Mouse (Mus musculus): ENCODE measurements around the gene Tekt3. TPM values are rescaled to one million over a fixed set of nuclear protein-coding genes. Genes with fewer than 3 reads are reported as not detected.

Tekt3 gene
- polyA plus RNA-seq, 1 experiment = not detected

DNA sequence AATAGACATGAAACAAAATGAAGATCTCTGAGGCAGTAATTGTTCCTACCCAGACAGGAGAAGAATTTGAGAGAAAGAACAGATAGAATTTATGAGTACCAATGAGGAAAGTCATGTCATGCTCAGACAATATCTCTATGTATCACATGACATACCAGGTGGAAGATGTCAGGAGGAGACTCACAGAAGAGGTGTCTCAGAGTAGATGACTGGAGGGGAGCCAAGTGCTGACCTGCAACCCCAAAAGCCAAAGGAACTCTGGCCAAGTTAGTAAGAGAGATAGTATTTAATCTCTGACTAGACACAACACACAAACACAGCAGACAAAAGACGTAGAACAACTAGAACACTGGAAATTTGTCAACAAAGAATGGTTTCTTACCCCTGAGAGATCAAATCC is 55.8 kb downstream of the Tekt3 start:
- Histone ChIP-seq H3K36me3 (replicated peaks; ENCODE audit: low read length) (no peaks in the 10 kb centered on the region), H3K4me3 (replicated peaks) (no peak overlapping the region), H3K4me1 (peaks cover 8% of the 10 kb centered on the region), H3K9me3 (peaks cover 11% of the 10 kb centered on the region), H3K27me3 (replicated peaks) (peaks cover 2% of the 10 kb centered on the region)
- TF ChIP-seq FLI1 (IDR thresholded peaks at IDR 0.05; ENCODE audit: low read length) (no peak), GATA1 (IDR thresholded peaks at IDR 0.05; ENCODE audit: borderline replicate concordance, low read length) (no peak)

DNA sequence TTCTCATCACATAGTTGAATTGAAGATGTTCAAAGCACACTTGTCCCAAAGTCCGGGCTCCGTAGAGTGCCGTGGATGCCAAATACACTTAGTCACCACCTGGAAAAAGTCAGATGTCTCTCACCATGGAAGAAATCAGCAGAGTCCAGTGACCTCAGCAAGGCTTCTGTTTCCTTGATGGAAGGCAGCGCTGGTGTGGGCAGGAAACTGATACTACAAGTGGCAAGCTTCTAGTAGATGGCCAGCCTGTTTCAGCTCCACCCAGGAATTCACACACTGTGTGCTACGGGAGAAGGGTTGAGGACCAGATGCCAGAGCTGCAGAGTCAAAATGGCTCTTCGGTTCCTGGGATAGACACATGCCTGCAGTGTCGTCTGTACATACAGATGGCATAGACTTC is 58.3 kb downstream of the Tekt3 start:
- Histone ChIP-seq H3K36me3 (replicated peaks; ENCODE audit: low read length) (no peaks in the 10 kb centered on the region), H3K4me1 (peaks cover 8% of the 10 kb centered on the region), H3K9me3 (peaks cover 11% of the 10 kb centered on the region), H3K4me3 (replicated peaks) (peak overlapping the region; percentile 24), H3K27me3 (replicated peaks) (peaks cover 9% of the 10 kb centered on the region)
- no peak for TF ChIP-seq GATA1 (IDR thresholded peaks at IDR 0.05; ENCODE audit: borderline replicate concordance, low read length)
- TF ChIP-seq FLI1 (IDR thresholded peaks at IDR 0.05; ENCODE audit: low read length) = no peak

DNA sequence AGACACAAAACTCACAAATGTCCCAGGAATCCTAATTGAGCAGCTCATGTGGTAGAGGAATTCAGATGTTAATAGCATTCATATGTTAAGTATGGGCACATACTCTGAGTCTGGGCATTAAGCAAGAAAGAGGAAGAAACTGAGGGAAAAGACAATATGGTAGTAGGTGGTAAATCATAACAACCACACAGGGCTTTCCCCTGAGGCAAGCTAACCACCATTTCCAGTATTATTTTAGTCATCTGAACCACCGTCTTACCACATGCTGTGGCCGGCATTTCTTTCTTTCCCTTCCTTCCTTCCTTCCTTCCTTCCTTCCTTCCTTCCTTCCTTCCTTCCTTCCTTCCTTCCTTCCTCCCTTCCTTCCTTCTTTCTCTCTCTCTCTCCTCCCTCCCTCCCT is 60.8 kb downstream of the Tekt3 start:
- no peaks in the 10 kb centered on the region for H3K36me3 ChIP-seq (replicated peaks; ENCODE audit: low read length)
- peaks cover 16% of the 10 kb centered on the region for H3K27me3 ChIP-seq (replicated peaks)
- peaks cover 8% of the 10 kb centered on the region for H3K4me1 ChIP-seq
- 0 out of 2 replicates have a peak, but pooled peaks cover 8% of the 10 kb centered on the region for H3K9me3 ChIP-seq
- TF ChIP-seq FLI1 (IDR thresholded peaks at IDR 0.05; ENCODE audit: low read length) (no peak), GATA1 (IDR thresholded peaks at IDR 0.05; ENCODE audit: borderline replicate concordance, low read length) (no peak)
- H3K4me3 ChIP-seq (replicated peaks) = no peak overlapping the region

DNA sequence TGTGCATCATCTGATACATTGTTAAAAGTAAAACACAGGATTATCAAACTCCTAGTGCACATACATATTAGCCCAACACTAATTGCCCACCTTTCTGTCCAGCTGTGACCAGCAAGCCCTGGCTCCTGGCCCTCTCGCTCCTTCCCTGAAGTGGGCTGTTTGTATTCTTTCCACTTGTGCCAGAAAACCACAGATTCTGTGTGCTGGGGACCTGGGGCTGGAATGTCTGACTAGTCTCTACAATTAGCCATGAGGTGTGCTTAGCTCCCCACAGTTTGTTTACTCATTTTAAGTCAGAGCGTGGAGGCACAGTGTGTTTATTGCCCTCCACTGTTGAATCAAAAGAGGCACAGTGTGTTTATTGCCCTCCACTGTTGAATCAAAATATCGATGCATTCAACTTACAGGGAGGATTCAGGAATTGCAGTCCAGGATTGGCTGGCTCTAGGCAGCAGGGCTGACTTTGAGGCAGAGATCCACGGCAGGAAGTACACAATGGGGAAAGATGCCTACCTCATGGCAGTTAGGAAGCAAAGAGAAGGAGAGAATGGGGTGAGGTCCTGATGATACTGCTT is 61.4 kb downstream of the Tekt3 start:
- H3K36me3 ChIP-seq (replicated peaks; ENCODE audit: low read length) = no peaks in the 10 kb centered on the region
- H3K9me3 ChIP-seq = 0 out of 2 replicates have a peak, but pooled peaks cover 4% of the 10 kb centered on the region
- peaks cover 18% of the 10 kb centered on the region for H3K27me3 ChIP-seq (replicated peaks)
- TF ChIP-seq GATA1 (IDR thresholded peaks at IDR 0.05; ENCODE audit: borderline replicate concordance, low read length) (no peak), FLI1 (IDR thresholded peaks at IDR 0.05; ENCODE audit: low read length) (no peak)
- H3K4me3 ChIP-seq (replicated peaks) = no peak overlapping the region
- H3K4me1 ChIP-seq = peaks cover 8% of the 10 kb centered on the region

DNA sequence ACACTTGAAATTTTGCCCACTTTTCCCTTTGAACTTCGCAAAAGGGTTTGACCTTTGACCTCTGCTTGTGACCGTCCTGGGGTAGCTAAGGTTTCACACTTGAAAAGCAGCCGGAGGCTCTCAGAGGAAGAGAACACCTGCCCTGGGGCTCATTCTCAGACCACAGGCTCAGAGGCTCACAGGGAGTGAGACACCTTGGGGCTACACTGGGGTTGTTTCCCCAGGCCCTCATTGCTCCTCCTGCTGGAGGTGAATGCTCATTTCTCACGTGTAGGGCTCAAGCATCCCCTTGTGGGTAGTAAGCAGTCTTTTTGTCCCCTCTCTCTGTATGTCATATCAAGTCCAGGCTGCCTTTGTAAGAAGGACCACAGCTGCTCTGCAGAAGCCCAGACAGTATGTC is 62.9 kb downstream of the Tekt3 start:
- TF ChIP-seq GATA1 (IDR thresholded peaks at IDR 0.05; ENCODE audit: borderline replicate concordance, low read length) = no peak
- TF ChIP-seq FLI1 (IDR thresholded peaks at IDR 0.05; ENCODE audit: low read length) = no peak
- Histone ChIP-seq H3K4me1 (peaks cover 8% of the 10 kb centered on the region), H3K9me3 (no peaks in the 10 kb centered on the region), H3K36me3 (replicated peaks; ENCODE audit: low read length) (no peaks in the 10 kb centered on the region), H3K4me3 (replicated peaks) (no peak overlapping the region), H3K27me3 (replicated peaks) (peaks cover 31% of the 10 kb centered on the region)

DNA sequence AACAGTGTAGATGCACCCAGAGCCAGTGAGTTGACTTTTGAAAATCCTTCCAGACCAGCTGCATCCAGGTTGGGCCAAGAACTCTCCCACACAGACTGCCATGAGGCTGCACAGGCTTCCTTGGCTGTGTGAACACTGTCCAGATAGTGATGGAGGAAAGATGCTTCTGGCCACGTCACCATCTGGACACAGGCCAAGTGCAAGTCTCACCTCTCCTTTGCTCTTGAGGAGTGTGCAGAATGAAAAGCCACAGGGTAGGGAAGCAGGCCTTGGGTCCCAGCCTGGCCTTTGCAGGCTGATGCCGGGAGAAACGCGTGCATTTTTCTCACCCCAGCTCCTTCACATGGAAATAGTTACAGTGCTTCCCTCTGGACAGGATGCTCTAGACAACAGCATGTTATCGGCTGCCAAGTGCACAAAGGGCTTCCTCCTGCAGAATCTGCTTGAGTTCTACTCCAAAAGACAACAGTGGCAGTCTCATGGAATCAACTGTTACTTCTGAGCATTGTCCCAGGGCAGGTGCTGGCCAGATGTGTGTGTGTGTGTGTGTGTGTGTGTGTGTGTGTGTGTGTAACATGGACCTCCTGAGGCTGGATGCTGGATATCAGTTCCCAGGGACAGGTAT is 64.5 kb downstream of the Tekt3 start:
- Histone ChIP-seq H3K27me3 (replicated peaks) (peaks cover 47% of the 10 kb centered on the region), H3K36me3 (replicated peaks; ENCODE audit: low read length) (no peaks in the 10 kb centered on the region), H3K9me3 (no peaks in the 10 kb centered on the region)

DNA sequence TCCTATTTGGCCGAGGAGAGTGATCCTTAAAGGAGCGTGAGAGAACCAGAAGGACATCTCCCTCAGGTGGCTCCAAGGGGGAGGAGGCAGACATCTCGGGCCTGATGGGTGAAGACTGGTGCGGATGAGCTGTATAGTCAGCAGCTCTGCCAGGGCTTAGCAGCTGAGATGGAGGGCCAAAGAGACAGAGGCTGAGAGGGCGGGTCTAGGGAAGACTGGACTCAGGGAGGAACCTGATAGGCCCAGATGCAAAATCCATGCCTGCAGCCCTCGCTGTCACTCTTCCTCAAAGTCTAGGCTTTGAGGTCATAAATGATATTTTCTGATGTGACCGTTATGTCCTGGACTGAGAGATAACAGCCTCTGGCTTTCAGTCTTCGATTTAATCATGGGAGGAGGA is 65.5 kb downstream of the Tekt3 start:
- H3K36me3 ChIP-seq (replicated peaks; ENCODE audit: low read length) = no peaks in the 10 kb centered on the region
- no peak overlapping the region for H3K4me3 ChIP-seq (replicated peaks)
- H3K4me1 ChIP-seq = no peaks in the 10 kb centered on the region; the same call in 1 of the 2 replicates
- peaks cover 57% of the 10 kb centered on the region for H3K27me3 ChIP-seq (replicated peaks)
- no peak for TF ChIP-seq GATA1 (IDR thresholded peaks at IDR 0.05; ENCODE audit: borderline replicate concordance, low read length)
- no peaks in the 10 kb centered on the region for H3K9me3 ChIP-seq

More for the DNA sequence above, 64.5 kb downstream of the Tekt3 start:
- Histone ChIP-seq H3K4me3 (replicated peaks) (no peak overlapping the region), H3K4me1 (no peaks in the 10 kb centered on the region; the same call in 1 of the 2 replicates)
- no peak for TF ChIP-seq FLI1 (IDR thresholded peaks at IDR 0.05; ENCODE audit: low read length)
- no peak for TF ChIP-seq GATA1 (IDR thresholded peaks at IDR 0.05; ENCODE audit: borderline replicate concordance, low read length)

DNA sequence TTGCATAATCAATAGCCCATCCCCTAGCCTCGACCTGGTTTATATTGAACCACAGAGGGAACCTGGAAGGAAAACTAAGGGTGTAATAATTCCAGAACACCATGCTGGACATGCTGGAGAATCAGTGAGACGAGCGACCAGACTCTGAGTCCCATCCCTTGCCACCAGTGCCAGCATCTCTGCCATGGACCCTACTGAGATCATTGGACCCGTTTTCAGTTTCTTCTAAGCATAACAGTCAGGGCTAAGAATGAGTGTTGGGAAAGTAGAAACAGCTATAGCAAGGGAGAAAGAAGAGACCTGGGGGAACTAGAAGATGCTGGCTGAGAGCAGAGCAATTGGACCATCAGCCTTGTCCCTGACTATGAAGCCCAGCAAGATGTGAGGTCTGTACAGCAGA is 66.1 kb downstream of the Tekt3 start:
- no peak overlapping the region for H3K4me3 ChIP-seq (replicated peaks)
- TF ChIP-seq FLI1 (IDR thresholded peaks at IDR 0.05; ENCODE audit: low read length) = no peak
- TF ChIP-seq GATA1 (IDR thresholded peaks at IDR 0.05; ENCODE audit: borderline replicate concordance, low read length) = no peak
- H3K27me3 ChIP-seq (replicated peaks) = peaks cover 63% of the 10 kb centered on the region

DNA sequence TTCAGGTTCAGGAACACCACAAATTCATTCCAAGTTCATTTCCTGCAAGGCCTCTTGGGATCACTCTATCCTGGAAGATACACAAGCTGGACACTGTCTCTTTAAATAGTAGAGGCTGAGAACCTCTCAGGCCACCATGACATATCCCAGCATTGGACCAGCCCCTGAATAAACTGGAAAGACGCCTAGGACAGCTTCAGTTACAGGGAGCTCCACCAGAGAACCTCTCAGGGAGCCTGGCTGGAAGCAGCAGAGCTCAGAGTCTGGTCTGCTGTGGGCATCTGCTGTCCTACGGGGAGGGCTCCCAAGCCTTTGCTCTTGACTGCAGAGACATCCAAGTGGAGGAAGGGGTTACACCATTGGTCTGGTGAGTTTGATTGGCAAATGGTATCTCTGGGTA is 67.3 kb downstream of the Tekt3 start, which contains the start of gene Pmp22:
Gene Pmp22 (plus strand): TSS at position 199 of the 400 bp plus-strand sequence.
- peaks cover 7% of the 10 kb centered on the region for H3K4me1 ChIP-seq
- no peak within 1 kb of the TSS for H3K4me3 ChIP-seq (replicated peaks)
- no peaks in the 10 kb centered on the region for H3K36me3 ChIP-seq (replicated peaks; ENCODE audit: low read length)
- TF ChIP-seq FLI1 (IDR thresholded peaks at IDR 0.05; ENCODE audit: low read length) (no peak), GATA1 (IDR thresholded peaks at IDR 0.05; ENCODE audit: borderline replicate concordance, low read length) (no peak)
- peaks cover 72% of the 10 kb centered on the region for H3K27me3 ChIP-seq (replicated peaks)
- H3K9me3 ChIP-seq = no peaks in the 10 kb centered on the region

More for the DNA sequence above, 66.1 kb downstream of the Tekt3 start:
- no peaks in the 10 kb centered on the region for H3K36me3 ChIP-seq (replicated peaks; ENCODE audit: low read length)
- no peaks in the 10 kb centered on the region; the same call in 1 of the 2 replicates for H3K4me1 ChIP-seq
- H3K9me3 ChIP-seq = no peaks in the 10 kb centered on the region

DNA sequence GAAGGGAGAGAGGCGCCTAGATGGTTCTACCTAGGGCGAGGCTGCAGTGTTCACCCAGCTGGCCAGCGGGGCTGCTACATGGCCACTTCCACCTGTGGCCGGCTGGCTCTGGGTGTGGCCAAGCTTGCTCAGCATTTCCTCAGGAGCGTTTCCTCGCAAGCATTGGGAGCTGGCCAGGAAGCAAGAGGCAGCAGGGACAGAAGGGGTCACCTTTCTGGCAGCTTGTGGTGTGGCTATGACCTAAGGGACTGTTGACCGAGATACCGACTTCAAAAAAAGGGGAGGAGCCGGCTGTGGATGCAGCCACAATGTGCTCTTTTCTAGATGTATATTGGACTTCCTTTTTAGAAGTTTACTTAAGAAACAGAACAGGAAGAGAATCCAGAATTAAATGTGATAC is 67.9 kb downstream of the Tekt3 start:
- TF ChIP-seq GATA1 (IDR thresholded peaks at IDR 0.05; ENCODE audit: borderline replicate concordance, low read length) (no peak), FLI1 (IDR thresholded peaks at IDR 0.05; ENCODE audit: low read length) (no peak)
- peaks cover 7% of the 10 kb centered on the region for H3K4me1 ChIP-seq
- no peaks in the 10 kb centered on the region for H3K36me3 ChIP-seq (replicated peaks; ENCODE audit: low read length)
- H3K4me3 ChIP-seq (replicated peaks) = no peak overlapping the region
- H3K27me3 ChIP-seq (replicated peaks) = peaks cover 78% of the 10 kb centered on the region
- H3K9me3 ChIP-seq = no peaks in the 10 kb centered on the region

Data from megakaryocyte, embryonic 14.5 days (primary cell).